Mouse (Mus musculus): ENCODE data around the gene Azin2.

The Azin2 gene

DNA sequence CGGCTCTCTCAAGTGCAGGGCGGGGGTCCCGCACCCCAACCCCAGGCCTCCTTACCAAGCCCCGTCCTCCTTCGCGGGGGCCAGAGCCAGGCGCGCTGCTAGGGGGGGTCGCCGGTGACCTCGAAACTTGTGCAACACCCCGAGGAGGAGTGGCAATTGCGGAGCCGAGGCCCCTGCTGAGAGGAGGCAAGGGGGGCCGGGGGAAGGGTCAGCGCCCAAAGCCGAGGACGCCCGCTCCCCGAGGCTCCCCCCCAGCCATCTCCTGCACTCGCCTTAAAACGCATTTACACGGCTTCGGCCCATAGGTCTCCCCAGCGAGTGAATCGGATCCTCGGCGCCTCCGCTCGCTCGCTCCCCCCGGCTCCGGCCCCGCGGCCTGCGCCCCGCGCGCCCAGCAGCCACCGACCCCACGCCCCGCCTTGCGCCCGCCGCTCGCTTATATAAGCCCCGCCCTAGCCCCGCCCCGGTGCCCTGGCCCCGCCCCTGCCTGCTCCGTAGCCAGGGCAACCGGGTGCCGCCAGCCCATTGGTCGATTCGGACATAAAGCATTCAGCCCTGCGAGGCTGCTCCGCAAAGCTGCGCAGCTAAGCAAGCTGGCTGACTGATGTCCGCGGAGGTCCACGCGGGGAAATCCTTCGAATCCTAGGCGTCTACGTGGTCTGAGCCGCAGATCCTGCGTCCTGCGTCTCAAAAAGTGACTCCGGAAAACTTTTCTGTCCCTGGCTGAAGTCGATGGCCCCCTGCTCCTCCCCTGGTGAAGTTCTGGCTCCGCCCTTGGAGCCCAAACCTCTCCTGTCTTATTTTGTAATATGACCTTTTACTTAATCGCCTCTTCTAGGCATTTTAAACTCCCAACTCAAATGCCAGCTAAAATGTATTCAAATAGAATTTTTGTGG, at the start of gene Azin2:
TSS of gene Azin2 (minus strand) at position 414 of the 897 bp plus-strand sequence.
- DNase-seq (ENCODE audit: low spot score in 2 of 2): peak; percentile 89 to 92

DNA sequence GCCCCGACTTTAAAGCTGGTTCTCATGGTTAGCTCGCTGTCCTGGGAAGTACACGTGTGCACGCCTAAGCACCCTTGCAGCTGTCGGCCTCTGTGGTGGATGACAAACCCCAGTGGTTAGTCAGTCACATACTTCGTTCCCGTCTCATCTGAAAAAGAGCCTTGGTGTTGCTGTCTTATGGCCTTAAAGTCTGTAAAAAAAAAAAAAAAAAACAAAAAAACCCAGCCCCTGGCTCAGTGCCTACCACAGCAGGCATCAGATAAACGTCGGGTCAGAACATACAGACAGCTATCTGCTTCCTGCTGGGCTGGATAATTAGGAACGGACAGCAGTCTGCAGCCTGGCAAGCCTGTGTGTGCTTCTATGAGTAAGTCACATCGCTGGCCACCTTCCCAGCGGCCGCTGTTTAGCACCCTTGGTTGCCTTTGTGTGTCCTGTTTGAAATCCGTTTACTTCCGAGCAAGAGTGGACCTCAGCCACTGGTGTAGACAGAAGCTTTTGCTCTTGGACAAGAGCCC, 49.4 kb upstream of the Azin2 start:
- DNase-seq (ENCODE audit: low spot score in 2 of 2): peak in 1 of 2 experiments; percentile 52

DNA sequence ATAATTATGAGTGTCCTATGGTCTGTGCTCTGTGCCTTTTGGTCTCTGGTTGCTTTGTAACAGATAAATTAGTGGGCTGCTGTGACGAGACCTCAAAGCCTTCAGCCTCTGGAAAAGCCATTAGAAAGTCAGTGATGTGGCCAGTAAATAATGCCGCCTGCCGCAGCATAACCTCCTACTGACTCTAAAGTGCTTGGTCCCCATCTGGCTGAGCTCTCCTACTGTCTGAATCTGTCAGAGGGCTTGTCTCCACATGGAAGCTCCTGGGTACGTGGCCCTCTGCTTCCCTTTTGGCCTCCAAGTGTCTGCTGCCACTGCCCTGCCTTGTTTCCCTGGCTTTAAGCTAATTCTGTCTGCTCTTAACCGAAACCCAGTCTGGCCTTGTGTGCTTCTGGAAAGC, 47.3 kb upstream of the Azin2 start:
- DNase-seq (ENCODE audit: low spot score in 2 of 2): no peak

DNA sequence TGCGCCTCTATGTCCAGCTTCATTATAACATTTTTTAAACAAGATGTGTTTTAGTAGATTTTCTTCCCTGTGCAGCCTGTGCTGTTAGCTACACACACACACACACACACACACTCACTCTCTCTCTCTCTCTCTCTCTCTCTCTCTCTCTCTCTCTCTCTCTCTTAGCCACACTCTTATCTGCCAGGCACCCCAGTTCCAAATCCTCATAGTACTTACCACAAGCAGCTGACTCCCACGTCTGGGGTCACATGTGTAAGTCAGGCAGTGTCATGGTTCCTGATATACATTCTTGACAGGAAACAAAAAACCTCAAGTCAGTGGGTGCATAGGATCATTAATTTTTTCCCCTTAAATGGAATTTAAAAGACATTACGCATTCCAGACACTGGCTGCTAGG, 46.4 kb upstream of the Azin2 start:
- DNase-seq (ENCODE audit: low spot score in 2 of 2): no peak

DNA sequence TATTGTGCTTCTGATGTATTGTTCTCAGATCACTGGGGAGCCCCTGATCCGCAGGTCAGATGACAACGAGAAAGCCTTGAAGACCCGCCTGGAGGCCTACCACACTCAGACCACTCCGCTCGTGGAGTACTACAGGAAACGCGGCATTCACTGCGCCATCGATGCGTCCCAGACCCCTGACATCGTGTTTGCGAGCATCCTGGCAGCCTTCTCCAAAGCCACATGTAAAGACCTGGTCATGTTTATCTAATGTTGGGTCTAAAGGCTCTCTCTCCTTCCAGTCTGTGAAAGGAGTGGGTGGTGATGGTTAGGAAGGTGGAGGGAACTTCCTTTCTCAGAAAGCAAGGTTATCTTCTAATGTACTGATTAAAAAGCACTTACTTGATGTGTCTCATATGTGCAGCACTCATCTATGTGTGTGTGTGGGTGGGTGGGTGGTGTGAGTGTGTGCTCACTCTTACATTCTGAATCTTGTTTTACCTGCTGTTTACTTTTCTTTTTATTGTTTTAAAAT, 45.8 kb upstream of the Azin2 start:
- DNase-seq (ENCODE audit: low spot score in 2 of 2): no peak

DNA sequence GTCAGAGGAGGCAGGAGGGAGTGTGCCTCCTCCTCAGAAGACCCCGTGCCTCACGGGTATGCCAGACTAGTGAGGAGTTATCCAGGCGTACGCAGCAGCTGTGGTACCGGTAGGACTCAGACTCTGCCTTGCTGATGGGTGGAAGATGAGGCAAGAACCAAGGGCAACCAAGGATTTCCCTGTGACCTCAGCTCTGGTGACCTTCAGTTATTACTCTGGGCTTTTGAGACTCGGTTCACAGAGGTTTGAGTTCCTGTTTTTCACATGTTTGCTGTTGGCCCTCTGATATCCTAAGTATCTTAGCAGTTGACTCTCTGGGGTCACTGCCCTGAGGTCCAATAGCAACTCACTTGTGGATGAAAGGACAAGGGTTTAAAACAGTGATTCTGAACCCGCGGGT, 41.5 kb upstream of the Azin2 start:
- no peak for DNase-seq (ENCODE audit: low spot score in 2 of 2)

DNA sequence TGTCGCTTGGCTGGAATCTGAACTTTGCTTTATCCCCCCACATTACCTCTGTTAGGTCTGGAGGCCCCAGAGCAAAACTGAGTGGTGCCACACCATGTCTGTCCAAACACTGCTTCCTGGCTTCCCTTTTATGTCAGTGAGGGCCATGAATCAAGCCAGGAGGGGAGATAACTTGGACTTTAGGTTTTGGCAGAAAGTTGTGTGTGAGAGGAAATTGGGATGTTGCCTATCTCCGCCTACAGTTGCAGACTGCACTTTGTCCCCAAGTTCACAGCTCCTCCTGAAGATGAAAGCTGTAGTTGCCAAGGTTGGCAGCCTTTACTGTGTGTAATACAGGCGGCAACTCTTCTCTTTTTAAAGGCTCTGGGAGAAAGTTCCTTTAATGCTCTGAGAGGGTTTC, 38.5 kb upstream of the Azin2 start:
- no peak for DNase-seq (ENCODE audit: low spot score in 2 of 2)

DNA sequence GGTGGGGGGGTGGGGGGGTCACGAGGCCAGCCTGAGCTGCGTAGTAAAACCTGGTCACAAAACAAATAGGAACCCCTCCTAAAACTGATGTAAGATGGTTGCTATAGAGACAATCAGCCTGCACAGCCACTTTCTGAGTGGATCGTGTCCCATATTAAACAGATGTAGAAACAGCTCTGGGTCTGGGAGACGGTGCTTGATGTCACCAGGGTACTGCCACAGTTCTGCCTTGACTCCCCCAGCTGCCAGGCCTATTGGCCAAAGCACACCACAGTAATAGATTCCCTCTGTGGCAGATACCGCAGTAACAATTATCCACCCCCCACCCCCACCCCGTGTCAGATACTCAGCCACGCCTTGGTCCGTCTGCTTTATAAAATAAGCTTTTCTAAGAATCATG, 36.2 kb upstream of the Azin2 start:
- DNase-seq (ENCODE audit: low spot score in 2 of 2): no peak

DNA sequence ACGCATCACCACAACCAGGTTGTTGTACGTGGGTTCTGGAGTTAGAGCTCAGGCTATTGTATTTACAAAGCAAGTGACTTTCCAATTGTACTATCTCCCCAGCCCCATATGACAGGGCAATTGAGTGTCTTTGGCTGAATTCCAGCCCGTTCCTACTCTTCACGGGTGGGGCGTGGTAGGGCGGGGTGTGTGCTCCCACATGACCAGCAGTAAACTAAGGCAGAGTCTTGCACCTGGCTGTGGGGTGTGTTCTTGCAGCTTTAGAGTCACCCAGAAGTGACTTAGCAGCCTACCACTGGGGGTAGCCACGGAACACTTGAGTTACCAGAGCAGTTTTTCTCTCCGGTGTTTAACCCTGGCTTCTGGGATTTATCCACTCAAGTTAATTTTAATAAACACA, 35.0 kb upstream of the Azin2 start:
- DNase-seq (ENCODE audit: low spot score in 2 of 2): peak in 1 of 2 experiments; percentile 33

DNA sequence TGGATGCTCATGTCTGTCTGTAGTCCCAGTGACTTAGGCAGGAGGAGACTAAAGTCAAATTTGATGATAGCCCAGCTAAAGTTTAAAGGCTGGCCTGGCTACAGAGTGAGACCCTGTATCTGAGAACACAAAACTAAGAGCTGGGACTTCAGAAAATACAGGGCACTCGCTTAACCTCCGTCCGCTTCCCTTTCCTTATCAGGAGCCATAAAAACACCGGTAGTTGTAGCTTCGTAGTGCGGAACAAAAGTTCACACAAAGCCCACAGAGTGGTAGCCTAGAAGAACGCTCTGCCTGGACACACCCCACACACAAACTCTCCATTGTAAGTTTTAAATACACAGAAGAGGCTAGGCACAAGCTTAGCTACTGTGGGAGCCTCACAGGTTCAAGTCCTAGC, 33.0 kb upstream of the Azin2 start:
- no peak for DNase-seq (ENCODE audit: low spot score in 2 of 2)

DNA sequence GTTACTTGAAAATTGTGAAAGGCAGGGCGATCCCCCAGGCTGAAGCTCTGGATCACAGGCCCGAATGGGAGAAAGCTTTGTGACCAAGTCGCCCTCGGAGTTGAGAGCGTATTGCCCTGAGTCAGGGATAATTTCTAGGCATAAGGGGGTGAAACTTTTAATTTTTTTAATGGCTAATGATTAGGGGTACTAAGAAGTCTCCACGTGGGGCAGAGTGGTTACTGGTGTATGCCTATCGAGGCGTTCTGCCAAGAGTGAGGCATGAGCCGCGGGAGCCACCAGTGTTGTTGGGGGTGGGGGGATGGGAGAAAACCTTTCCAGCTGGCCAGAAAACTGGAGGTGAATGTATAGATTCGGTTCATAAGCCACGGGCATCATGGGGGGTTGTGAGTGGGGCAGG, 31.4 kb upstream of the Azin2 start:
- no peak for DNase-seq (ENCODE audit: low spot score in 2 of 2)

DNA sequence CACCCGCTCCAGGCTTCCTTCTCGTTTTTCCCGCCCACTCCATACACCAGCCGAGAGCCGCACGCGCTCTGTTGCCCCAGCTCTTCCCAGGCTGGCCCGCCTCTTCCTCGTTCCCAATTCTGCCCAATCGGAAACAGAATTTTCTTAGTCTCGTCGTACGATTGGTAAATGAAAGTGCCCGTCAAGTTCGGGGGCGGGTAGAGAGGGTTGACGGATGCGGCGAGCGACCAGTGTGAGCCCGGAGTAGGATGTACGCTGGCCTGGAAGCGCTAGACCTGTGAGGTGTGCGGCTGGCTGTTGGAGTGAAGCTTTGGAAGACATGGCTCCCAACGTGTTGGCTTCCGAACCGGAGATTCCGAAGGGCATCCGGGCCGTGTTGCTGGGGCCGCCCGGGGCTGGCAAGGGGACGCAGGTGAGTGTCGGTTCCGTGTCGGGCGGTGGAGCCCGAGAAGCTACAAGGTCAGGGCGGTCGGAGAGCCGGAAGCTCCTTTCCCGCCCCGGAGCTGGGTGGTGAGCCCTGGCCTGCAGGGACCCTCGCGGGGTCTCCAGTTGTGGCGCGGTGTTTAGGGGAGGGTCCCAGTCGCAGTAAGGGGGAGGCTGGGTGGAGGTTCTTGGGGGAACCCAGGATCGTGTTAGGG, 30.9 kb upstream of the Azin2 start:
- peak; percentile 91 to 94 for DNase-seq (ENCODE audit: low spot score in 2 of 2)

DNA sequence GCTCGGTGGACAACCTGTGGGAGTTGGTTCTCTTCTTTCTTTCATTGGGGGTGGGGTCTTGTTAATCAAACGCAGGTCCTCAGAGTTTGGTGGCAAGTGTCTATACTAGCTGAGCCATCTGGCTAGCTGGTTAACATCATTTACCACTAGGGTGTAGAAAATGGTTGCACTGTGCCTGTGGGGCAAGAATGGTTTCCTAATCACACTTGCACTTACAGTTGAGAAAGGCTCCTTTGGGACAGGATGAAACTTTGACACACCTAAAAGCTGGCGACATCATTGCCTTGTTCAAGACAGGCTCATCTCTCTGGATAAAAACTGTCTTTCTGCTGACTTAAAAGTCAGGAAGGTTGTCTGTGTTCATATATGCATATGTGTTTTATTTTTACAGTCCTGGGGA, 29.9 kb upstream of the Azin2 start:
- no peak for DNase-seq (ENCODE audit: low spot score in 2 of 2)

DNA sequence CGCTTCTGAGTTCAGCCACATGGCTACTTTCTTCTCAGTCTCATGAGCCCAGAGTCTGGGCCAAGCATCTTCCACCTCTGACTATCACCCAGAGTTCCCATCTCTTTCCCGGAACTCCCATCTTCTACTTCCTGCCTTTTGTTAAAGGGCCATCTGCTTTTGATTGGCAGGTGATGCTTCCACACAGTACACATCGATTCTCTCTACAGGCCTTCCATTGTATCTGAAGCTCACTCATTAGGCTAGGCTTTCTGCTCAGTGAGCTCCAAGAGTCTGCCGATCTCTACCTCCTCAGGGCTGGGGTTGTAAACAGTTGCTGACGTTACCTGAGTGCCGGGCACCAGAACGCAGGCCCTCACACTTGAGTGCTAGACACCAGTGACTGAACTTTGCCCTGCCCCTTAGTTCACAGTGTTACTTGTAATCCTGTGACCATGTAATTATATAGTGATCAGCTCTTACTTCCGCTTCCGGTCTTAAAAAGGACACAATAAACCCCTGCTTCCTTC, 29.3 kb upstream of the Azin2 start, which contains the start of gene Ak2:
TSS of gene Ak2 (plus strand) at position 459 of the 509 bp plus-strand sequence.
- DNase-seq (ENCODE audit: low spot score in 2 of 2): no peak

DNA sequence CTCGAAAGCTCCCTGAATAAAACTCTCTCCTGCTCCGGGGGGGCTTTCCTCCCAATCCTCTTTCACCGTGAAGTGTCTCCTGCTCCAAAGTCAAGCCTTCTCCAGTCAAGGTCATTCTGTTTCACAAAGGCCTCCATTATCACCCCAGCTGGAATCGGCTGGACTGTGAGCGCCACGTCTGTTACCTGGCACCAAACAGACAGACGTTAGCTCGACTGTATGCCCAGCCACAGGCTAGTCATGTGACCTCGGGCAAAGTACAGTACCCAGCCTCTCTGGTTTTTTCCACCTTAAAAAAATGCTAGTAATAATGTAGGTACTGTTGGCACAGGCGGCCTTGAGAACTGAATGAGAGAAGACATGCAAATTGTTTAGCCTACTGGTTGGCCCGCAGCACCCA, 27.4 kb upstream of the Azin2 start:
- no peak for DNase-seq (ENCODE audit: low spot score in 2 of 2)

DNA sequence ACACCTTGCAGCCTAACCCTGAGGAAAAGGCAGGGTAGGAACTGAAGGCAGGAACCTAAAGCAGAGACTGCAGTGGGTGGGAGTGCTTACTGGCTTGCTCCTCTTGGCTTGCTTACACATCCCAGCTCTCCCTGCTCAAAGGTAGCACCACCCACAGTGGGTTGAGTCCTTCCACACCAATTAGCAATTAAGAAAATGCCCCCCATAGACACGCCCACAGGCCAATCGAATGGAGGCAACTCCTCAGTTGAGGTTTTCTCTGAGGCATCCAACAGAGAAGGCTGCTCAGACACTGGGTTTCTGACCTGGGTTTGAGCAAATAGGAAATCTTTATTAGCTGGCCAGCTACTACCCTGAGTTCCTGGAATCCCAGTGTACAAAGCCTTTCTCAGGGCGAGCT, 26.7 kb upstream of the Azin2 start:
- no peak for DNase-seq (ENCODE audit: low spot score in 2 of 2)

DNA sequence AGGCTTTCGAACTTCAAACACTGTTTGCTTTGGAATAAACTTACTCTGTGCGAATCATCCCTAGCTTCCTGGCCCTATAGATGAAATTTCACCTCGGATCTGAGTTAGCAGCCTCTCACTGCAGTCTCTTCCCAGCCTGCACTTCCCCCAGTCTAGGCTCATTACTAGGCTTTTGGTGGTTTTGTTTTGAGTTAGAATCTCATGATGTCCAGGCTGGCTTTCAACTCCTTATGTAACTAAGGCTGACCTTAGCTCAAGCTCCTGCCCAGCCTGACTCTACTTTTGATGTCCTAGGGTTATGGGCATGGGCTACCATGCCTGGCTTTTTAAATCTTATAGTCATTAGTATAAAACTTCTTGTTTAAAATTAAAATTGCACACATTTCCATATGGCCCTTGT, 22.4 kb upstream of the Azin2 start:
- no peak for DNase-seq (ENCODE audit: low spot score in 2 of 2)

DNA sequence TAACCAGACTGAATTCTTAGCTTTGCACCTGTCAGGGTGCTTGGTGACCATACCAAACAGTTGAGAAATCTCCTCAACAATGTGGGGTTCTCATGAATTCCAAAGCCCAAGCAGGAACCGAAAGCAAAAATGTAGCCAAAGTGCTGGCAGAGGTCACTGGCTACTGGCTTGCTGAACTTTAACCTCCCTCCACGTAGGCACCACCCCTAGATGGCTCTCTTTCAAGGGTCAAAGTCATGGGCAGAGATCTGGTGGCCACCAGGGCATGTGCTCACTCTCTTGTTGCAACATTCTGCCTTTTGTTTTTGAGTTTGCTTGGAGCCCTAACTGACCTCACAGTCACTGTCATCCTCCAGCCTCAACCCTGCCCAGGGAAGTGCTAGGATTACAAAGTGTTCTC, 21.4 kb upstream of the Azin2 start:
- no peak for DNase-seq (ENCODE audit: low spot score in 2 of 2)

DNA sequence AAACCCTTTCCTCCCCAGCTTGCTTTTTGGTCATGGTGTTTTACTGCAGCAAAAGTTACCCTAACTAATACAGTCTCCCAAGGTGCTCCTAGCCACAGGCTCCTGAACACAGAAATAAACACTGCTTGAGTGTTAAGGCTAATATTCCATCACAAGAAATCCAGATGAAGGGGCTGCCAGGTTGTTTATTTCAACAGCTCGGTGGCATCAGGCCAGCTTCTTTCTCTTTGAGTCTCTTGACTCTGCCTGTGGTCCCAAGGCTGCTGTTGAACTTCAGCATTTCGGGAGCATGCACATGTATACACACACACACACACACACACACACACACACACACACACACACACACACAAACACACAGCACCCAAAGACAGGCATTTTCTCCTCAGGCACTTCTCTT, 20.9 kb upstream of the Azin2 start:
- no peak for DNase-seq (ENCODE audit: low spot score in 2 of 2)

DNA sequence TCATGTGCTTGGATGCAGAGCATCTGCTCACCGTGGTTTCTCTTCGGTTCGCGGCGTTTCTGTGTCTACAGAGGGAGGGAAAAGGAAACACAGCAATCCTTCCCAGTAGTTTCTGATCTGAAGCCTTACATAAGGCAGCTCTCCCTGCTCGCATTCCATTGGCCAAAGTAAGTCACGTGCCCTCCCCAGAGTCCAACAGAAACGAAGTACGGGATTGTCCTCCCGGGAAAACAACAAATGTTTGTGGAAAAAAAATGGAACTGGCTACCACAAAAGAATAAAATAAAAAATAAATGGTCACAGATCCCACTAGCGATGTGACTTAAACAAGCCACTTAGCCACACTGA, 19.6 kb upstream of the Azin2 start:
- DNase-seq (ENCODE audit: low spot score in 2 of 2): no peak

DNA sequence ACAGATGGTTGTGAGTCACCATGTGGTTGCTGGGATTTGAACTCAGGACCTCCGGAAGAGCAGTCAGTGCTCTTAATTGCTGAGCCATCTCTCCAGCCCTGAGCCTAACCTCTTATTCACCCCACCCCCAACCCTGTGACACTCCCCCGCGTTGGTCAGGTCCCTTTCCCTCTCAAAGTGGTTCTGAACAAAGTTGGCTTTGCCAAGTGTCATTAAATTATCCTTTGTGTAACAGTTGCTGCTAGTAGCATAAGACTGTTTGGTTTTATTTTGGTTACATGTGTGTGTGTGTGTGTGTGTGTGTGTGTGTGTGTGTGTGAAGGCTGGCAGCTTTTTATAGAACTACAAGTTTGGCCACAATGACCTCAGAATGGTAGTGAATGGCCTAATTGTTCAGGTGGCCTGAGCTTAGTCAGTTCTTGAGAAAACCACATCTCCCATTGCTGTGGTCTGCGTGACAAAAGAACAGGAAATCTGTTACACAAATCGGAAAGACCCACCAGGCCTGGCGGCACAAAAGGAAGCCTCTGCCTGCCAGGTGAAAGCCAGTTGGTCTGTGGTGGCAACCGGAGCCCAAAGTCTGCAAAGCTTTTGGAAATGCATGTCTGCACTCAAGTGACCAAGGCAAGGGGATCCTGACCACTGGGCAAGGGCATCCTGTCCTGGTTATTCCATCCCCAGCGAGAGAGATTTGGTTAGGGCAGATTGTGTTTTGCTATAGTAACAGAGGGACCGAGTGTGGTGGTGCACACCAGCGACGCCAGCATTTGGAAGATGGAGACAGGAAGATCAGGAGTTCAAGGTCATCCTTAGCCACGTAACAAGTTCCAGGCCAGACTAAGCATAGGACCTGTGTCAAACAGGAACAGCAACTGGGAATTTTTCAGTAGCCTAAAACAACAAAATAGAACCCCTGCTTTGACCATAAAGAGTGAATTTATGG, 18.9 kb upstream of the Azin2 start:
- no peak for DNase-seq (ENCODE audit: low spot score in 2 of 2)

DNA sequence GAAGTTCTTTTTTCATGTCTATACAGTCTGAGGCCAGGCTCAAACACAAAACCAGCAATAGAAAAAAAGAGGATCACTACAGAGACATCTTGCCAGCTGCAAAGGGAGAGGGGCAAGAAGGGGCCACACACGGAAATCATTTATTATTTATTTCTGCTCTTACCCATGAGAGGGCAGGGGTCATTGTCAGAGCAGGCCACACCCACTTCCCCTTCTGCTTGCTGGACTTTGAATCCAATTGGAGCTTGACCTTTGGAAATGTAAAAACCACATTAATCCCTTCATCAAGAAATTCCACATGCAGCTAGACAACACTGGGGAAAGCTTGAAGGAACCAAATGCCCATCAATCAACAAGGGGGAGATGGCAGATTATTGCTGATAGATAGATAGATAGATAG, 16.4 kb upstream of the Azin2 start:
- DNase-seq (ENCODE audit: low spot score in 2 of 2): no peak
